Mouse (Mus musculus) heart, embryonic 16.5 days (tissue): ENCODE data around the gene Defb28. TPM values are rescaled to one million over a fixed set of nuclear protein-coding genes. Genes with fewer than 3 reads are reported as not detected.

Experiments used
- ATAC-seq: fragments of 200-750 bp; cut with Nextera tagmentation; replicated peaks from 2 replicates; pipeline ENCODE4 v1.8.0; 2017; ENCODE audit warnings: moderate number of reproducible peaks; ENCODE audit not compliant: insufficient read depth, low FRiP score; ENCODE audit errors: extremely low read depth
- H3K27ac ChIP-seq: fragments of 300-500 bp; sonication (generic); 2 replicates; pipeline ENCODE4 v1.5.1; 2014; ENCODE audit warnings: mild to moderate bottlenecking, low read length, control low read depth, moderate library complexity
- H3K27me3 ChIP-seq: fragments of 300-500 bp; sonication (generic); 2 replicates; pipeline ENCODE4 v1.6.1; 2014; ENCODE audit warnings: low read length, mixed read lengths; ENCODE audit not compliant: control insufficient read depth, insufficient read depth
- H3K36me3 ChIP-seq: fragments of 300-500 bp; sonication (generic); 2 replicates; pipeline ENCODE4 v1.6.1; 2014; ENCODE audit not compliant: control insufficient read depth, insufficient read depth
- H3K4me1 ChIP-seq: fragments of 300-500 bp; sonication (generic); 2 replicates; pipeline ENCODE4 v1.6.1; 2014; ENCODE audit warnings: low read length, mixed read lengths; ENCODE audit not compliant: control insufficient read depth, insufficient read depth
- H3K4me2 ChIP-seq: fragments of 300-500 bp; sonication (generic); 2 replicates; pipeline ENCODE4 v1.6.1; 2014; ENCODE audit warnings: low read depth, mild to moderate bottlenecking, control low read depth, low read length
- H3K4me3 ChIP-seq: fragments of 300-500 bp; sonication (generic); 2 replicates; pipeline ENCODE4 v1.5.1; 2014; ENCODE audit warnings: mild to moderate bottlenecking, control low read depth, low read length
- H3K9ac ChIP-seq: fragments of 300-500 bp; sonication (generic); 2 replicates; pipeline ENCODE4 v1.6.1; 2014; ENCODE audit warnings: low read length, control low read depth
- H3K9me3 ChIP-seq: fragments of 300-500 bp; sonication (generic); replicated peaks from 2 replicates; pipeline ENCODE4 v1.6.1; 2016; ENCODE audit warnings: low read length; ENCODE audit not compliant: control insufficient read depth
- WGBS: fragments of 180-500 bp; shearing (Covaris S2); extraction: QIAGEN DNeasy Blood & Tissue Kit; methylation state at CpG from one replicate; pipeline ENCODE4 v1.1.7; 2014; 5-methylcytosine and 5-hydroxymethylcytosine counted together
- polyA plus RNA-seq: library from polyadenylated mRNA; unstranded; fragments of >200 nt; fragmentation: Nextera tagmentation; extraction: Ambion mirVana; gene quantifications from 2 replicates; pipeline ENCODE4 v1.2.1, GENCODE M21; 2015

The Defb28 gene
- polyA plus RNA-seq, 1 experiment from 2014 or later = not detected

- no peak for ATAC-seq
These were observed 20.0 kb upstream of the Defb28 start for GRCm38 (mm10) chr2:152498020-152498419.

DNA sequence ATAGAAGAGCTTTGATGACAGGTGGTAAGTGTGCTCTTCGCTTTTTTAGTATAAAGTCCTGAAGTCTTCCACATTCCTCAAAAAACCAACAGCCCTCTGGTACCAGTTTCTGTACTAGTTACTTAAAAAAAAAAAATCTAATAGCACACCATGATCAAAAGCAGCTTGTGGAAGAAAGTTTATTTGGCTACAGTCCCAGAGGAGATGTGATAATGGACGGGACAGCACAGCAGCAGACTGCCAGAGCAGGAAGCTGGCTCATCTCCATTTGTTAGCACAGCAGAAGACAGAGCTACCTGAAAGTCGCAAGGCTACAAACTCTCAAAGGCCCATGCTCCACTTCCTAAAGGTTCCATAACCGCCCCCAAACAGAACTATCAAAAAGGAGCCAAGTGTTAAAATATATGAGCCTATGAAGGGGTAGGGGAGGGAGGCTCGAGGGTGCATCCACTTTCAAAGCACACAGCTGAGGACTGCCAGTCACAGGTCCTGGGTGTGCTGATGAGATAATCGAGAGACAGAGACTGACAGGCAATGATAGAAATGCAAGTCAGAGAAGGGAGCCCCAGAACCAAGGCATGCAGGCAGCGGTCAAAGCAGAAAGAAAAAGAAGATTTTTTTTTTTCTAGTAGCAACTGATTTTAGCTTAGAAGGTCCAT lies 17.7 kb upstream of the Defb28 start:
- Histone ChIP-seq H3K4me2 (no peak overlapping the region), H3K27ac (no peak overlapping the region), H3K9me3 (no peaks in the 10 kb centered on the region), H3K4me3 (no peak overlapping the region), H3K36me3 (no peaks in the 10 kb centered on the region), H3K4me1 (peaks cover 6% of the 10 kb centered on the region), H3K27me3 (no peaks in the 10 kb centered on the region), H3K9ac (no peak overlapping the region)
- no peak for ATAC-seq
- WGBS = 49% methylated on average over 7 of the region's 7 CpGs

More at GRCm38 (mm10) chr2:152498020-152498419, 20.0 kb upstream of the Defb28 start:
- H3K36me3 ChIP-seq = no peaks in the 10 kb centered on the region
- no peaks in the 10 kb centered on the region for H3K27me3 ChIP-seq
- no peak overlapping the region for H3K27ac ChIP-seq
- H3K4me3 ChIP-seq = no peak overlapping the region
- 62% methylated on average over 6 of the region's 6 CpGs for WGBS
- H3K9me3 ChIP-seq = no peaks in the 10 kb centered on the region
- peaks cover 6% of the 10 kb centered on the region for H3K4me1 ChIP-seq
- H3K4me2 ChIP-seq = no peak overlapping the region
- no peak overlapping the region for H3K9ac ChIP-seq

DNA sequence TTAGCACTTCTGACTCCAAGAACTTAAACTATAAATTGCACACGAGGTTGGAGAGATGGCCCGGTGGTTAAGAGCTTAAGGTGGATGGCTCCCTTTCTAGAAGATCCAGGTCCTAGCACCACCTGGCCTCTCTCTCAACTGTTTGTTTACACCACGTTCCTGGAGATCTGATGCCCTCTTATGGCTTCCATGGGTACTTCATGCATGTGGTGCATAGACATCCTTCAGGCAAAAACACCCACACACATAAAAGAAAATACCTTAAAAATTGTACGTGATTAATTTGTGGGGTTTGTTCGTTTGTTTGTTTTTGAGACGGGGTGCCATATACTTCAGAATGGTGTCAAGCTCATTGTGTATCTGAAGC lies 17.2 kb upstream of the Defb28 start:
- WGBS = 73% methylated on average over 6 of the region's 6 CpGs
- no peak overlapping the region for H3K27ac ChIP-seq
- H3K27me3 ChIP-seq = no peaks in the 10 kb centered on the region
- no peaks in the 10 kb centered on the region for H3K9me3 ChIP-seq
- H3K36me3 ChIP-seq = no peaks in the 10 kb centered on the region
- H3K9ac ChIP-seq = no peak overlapping the region
- no peak overlapping the region for H3K4me3 ChIP-seq
- no peak overlapping the region for H3K4me2 ChIP-seq
- peaks cover 6% of the 10 kb centered on the region for H3K4me1 ChIP-seq
- ATAC-seq = no peak

- ATAC-seq = no peak
- 69% methylated on average over 2 of the region's 2 CpGs for WGBS
- no peaks in the 10 kb centered on the region for H3K36me3 ChIP-seq
- H3K27me3 ChIP-seq = no peaks in the 10 kb centered on the region
- H3K4me2 ChIP-seq = no peak overlapping the region
- H3K9ac ChIP-seq = no peak overlapping the region
- H3K4me1 ChIP-seq = peaks cover 6% of the 10 kb centered on the region
- H3K9me3 ChIP-seq = no peaks in the 10 kb centered on the region
- H3K27ac ChIP-seq = no peak overlapping the region
- no peak overlapping the region for H3K4me3 ChIP-seq
These were observed 14.1 kb upstream of the Defb28 start for GRCm38 (mm10) chr2:152503950-152504349.

- no peak within 1 kb of the TSS for H3K27ac ChIP-seq
- WGBS = 91% methylated on average over 1 of the region's 1 CpGs
These were observed 6.5 kb upstream of the Defb28 start, which contains the start of gene Defb26 for GRCm38 (mm10) chr2:152511592-152511991. Gene Defb26, minus strand, starts transcription at chr2:152511692.

GRCm38 (mm10) chr2:152516084-152516483 lies 2.0 kb upstream of the Defb28 start:
- no peak for ATAC-seq
- H3K4me3 ChIP-seq = no peak overlapping the region
- H3K27ac ChIP-seq = no peak overlapping the region
- no peak overlapping the region for H3K4me2 ChIP-seq
- 74% methylated on average over 4 of the region's 4 CpGs for WGBS
- H3K4me1 ChIP-seq = no peaks in the 10 kb centered on the region
- H3K36me3 ChIP-seq = no peaks in the 10 kb centered on the region
- H3K27me3 ChIP-seq = no peaks in the 10 kb centered on the region
- H3K9ac ChIP-seq = no peak overlapping the region
- H3K9me3 ChIP-seq = no peaks in the 10 kb centered on the region

More at GRCm38 (mm10) chr2:152511592-152511991, 6.5 kb upstream of the Defb28 start, which contains the start of gene Defb26:
- Histone ChIP-seq H3K4me3 (no peak within 1 kb of the TSS), H3K27me3 (no peaks in the 10 kb centered on the region), H3K9ac (no peak within 1 kb of the TSS), H3K9me3 (no peaks in the 10 kb centered on the region), H3K36me3 (no peaks in the 10 kb centered on the region), H3K4me1 (no peaks in the 10 kb centered on the region), H3K4me2 (no peak within 1 kb of the TSS)
- no peak for ATAC-seq

- no peaks in the 10 kb centered on the region for H3K27me3 ChIP-seq
- no peaks in the 10 kb centered on the region for H3K36me3 ChIP-seq
- no peak for ATAC-seq
- no peak within 1 kb of the TSS for H3K9ac ChIP-seq
- no peak within 1 kb of the TSS for H3K27ac ChIP-seq
- H3K4me1 ChIP-seq = peaks cover 2% of the 10 kb centered on the region; the same call in 1 of the 2 replicates
- no peak within 1 kb of the TSS for H3K4me2 ChIP-seq
- 53% methylated on average over 13 of the region's 13 CpGs for WGBS
- no peak within 1 kb of the TSS for H3K4me3 ChIP-seq
- H3K9me3 ChIP-seq = 0 out of 2 replicates have a peak, but pooled peaks cover 3% of the 10 kb centered on the region
These were observed 22.1 kb downstream of the Defb28 start, which contains the start of gene Defb29 for GRCm38 (mm10) chr2:152539944-152540710. Gene Defb29, minus strand, starts transcription at chr2:152540098.

DNA sequence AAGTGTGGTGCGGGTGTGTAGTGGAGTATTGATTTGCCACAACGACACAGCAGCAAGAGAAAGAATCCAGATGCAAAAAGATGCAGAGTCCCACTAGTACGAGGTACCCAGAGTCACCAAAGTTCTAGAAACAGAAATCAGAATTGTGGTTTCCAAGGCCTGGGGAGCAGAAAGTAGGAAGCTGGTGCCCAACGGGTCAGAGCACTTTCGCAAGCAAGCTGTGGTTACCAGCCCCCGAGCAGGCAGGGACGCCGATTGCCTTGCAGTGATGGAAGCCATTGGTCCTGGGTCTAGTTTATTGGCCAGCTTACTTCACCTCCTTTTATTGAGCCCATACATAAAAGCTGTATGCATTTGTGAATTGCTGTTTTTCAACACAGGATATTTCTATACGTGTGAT lies 23.9 kb downstream of the Defb28 start:
- no peaks in the 10 kb centered on the region for H3K36me3 ChIP-seq
- H3K27ac ChIP-seq = no peak overlapping the region
- H3K4me1 ChIP-seq = peaks cover 2% of the 10 kb centered on the region; the same call in 1 of the 2 replicates
- WGBS = 82% methylated on average over 9 of the region's 9 CpGs
- H3K9me3 ChIP-seq = 0 out of 2 replicates have a peak, but pooled peaks cover 3% of the 10 kb centered on the region
- ATAC-seq = no peak
- no peak overlapping the region for H3K4me2 ChIP-seq
- no peak overlapping the region for H3K4me3 ChIP-seq
- H3K9ac ChIP-seq = no peak overlapping the region
- H3K27me3 ChIP-seq = no peaks in the 10 kb centered on the region

- H3K4me1 ChIP-seq = peaks cover 2% of the 10 kb centered on the region; the same call in 1 of the 2 replicates
- H3K27ac ChIP-seq = no peak overlapping the region
- H3K9ac ChIP-seq = no peak overlapping the region
- no peaks in the 10 kb centered on the region for H3K36me3 ChIP-seq
- H3K4me2 ChIP-seq = no peak overlapping the region
- no peak for ATAC-seq
- H3K9me3 ChIP-seq = 0 out of 2 replicates have a peak, but pooled peaks cover 3% of the 10 kb centered on the region
- H3K27me3 ChIP-seq = no peaks in the 10 kb centered on the region
- no peak overlapping the region for H3K4me3 ChIP-seq
- 69% methylated on average over 2 of the region's 2 CpGs for WGBS
These were observed 24.8 kb downstream of the Defb28 start for GRCm38 (mm10) chr2:152542897-152543296.
